ENCODE assay signal across 8 mouse cellular contexts in genomic region chr6:71908481-71909381, GRCm38 (mm10). TPM values are rescaled to one million over a fixed set of nuclear protein-coding genes. Genes with fewer than 3 reads are reported as not detected.
A peak's percentile ranks its signal among the peaks of the same experiment; 100 is the strongest.
DNase-seq lines count a peak whose midpoint lies in the region; ATAC-seq and TF ChIP-seq lines count a peak whose summit lies in the region.

Gene Ptcd3, minus strand, starts transcription at chr6:71908750.
Gene Polr1a, plus strand, starts transcription at chr6:71909053.

- H3K27ac ChIP-seq in hindbrain, embryonic 10.5 days, result peak within 1 kb of the TSS; percentile 97
- peak within 1 kb of the TSS; percentile 39 for H3K27ac ChIP-seq in lung, postnatal 0 days (ENCODE audit: low read length)

- H3K4me1 ChIP-seq in hindbrain, embryonic 10.5 days (replicated peaks), result peaks cover 18% of the 10 kb centered on the region
- H3K4me1 ChIP-seq in lung, postnatal 0 days (ENCODE audit: insufficient read depth, low read depth, low read length), result 0 out of 2 replicates have a peak, but pooled peaks cover 4% of the 10 kb centered on the region

- peak within 1 kb of the TSS; percentile 37 for H3K9ac ChIP-seq in lung, postnatal 0 days (replicated peaks; ENCODE audit: low read depth)

- TF ChIP-seq EP300 in lung, postnatal 0 days (IDR thresholded peaks at IDR 0.05), result 0 out of 2 replicates have a peak, but pooled peaks have one; percentile 32

- H3K36me3 ChIP-seq in hindbrain, embryonic 10.5 days, result peaks cover 49% of the 10 kb centered on the region
- H3K36me3 ChIP-seq in lung, postnatal 0 days (ENCODE audit: insufficient read depth, low read length), result peaks cover 10% of the 10 kb centered on the region

- no peaks in the 10 kb centered on the region for H3K27me3 ChIP-seq in hindbrain, embryonic 10.5 days (ENCODE audit: insufficient read depth, poor library complexity, severe bottlenecking)
- no peaks in the 10 kb centered on the region for H3K27me3 ChIP-seq in lung, postnatal 0 days (replicated peaks; ENCODE audit: insufficient read depth, low read length)

- TF ChIP-seq CTCF in lung, postnatal 0 days (IDR thresholded peaks at IDR 0.05), result no peak

- peak; percentile 94 for DNase-seq in MN1 (ENCODE audit: low spot score)
- DNase-seq in cerebellum, adult 9-10 months, result peak; percentile 93
- DNase-seq in hindbrain, embryonic 10.5 days (ENCODE audit: low spot score), result peak; percentile 90
- DNase-seq in layer of hippocampus, adult 9-11 months, result peak; percentile 88
- DNase-seq in lung, postnatal 0 days (ENCODE audit: low spot score), result peak; percentile 93
- peak; percentile 89 for DNase-seq in ovary, postnatal 14 days (ENCODE audit: low spot score)
- peak; percentile 93 for DNase-seq in thymus, postnatal 14 days

- WGBS in hindbrain, embryonic 10.5 days, result under 1% methylated on average over 58 of the region's 58 CpGs
- WGBS in lung, postnatal 0 days, result under 1% methylated on average over 54 of the region's 58 CpGs

- H3K4me2 ChIP-seq in lung, postnatal 0 days (replicated peaks; ENCODE audit: low read depth, low read length), result peak within 1 kb of the TSS; percentile 62

- ATAC-seq in frontal cortex, adult (ENCODE audit: low TSS enrichment), result peak; percentile 92
- ATAC-seq in lung, postnatal 0 days, result peak; percentile 95

- peak within 1 kb of the TSS; percentile 83 for H3K4me3 ChIP-seq in hindbrain, embryonic 10.5 days
- H3K4me3 ChIP-seq in lung, postnatal 0 days (ENCODE audit: low read depth, low read length), result peak within 1 kb of the TSS; percentile 61

- H3K9me3 ChIP-seq in hindbrain, embryonic 10.5 days, result no peaks in the 10 kb centered on the region
- H3K9me3 ChIP-seq in lung, postnatal 0 days (ENCODE audit: low read length), result no peaks in the 10 kb centered on the region

RNA-seq across cellular contexts. Expression of gene Ptcd3, which starts in this region (rescaled TPM):
- 106 and 140 TPM in 2 replicates for polyA plus RNA-seq in hindbrain, embryonic 10.5 days (2016; fragmentation: Nextera tagmentation; extraction: Ambion mirVana)
- 25.0 and 27.8 TPM in 2 replicates for polyA plus RNA-seq in lung, postnatal 0 days (2015; fragmentation: Nextera tagmentation; extraction: Ambion mirVana)

RNA-seq across cellular contexts. Expression of gene Polr1a, which starts in this region (rescaled TPM):
- 33.0 and 43.2 TPM in 2 replicates for polyA plus RNA-seq in hindbrain, embryonic 10.5 days (2016; fragmentation: Nextera tagmentation; extraction: Ambion mirVana)
- polyA plus RNA-seq in lung, postnatal 0 days (2015; fragmentation: Nextera tagmentation; extraction: Ambion mirVana), result 6.1 and 7.6 TPM in 2 replicates

Comparison
In these comparisons a context has a peak if more than half of its experiments do, and no peak if none do; other contexts are left out.
1. Peak in every context shown above with its lines: DNase-seq, ATAC-seq, H3K4me3 ChIP-seq and H3K27ac ChIP-seq.